Mouse (Mus musculus) cerebellum, adult 8-10 months (tissue): ENCODE results near the gene Sap30l.
A peak's percentile ranks its signal among the peaks of the same experiment; 100 is the strongest.

ENCODE experiments used
- DNase-seq: peaks from one replicate; pipeline ENCODE4 v3.0.0; 2022

Gene Sap30l

GRCm38 (mm10) chr11:57800971-57801765 is at the start of gene Sap30l:
Sap30l (plus strand) TSS chr11:57801637.
- DNase-seq: peak; percentile 97

GRCm38 (mm10) chr11:57753538-57754203 is 47.8 kb upstream of the Sap30l start:
- no peak for DNase-seq

- no peak for DNase-seq
Measured at GRCm38 (mm10) chr11:57758621-57759020, 42.8 kb upstream of the Sap30l start.

GRCm38 (mm10) chr11:57760509-57761058 is 40.9 kb upstream of the Sap30l start:
- no peak for DNase-seq

- DNase-seq: no peak
Measured at GRCm38 (mm10) chr11:57761347-57761746, 40.1 kb upstream of the Sap30l start.

- DNase-seq: no peak
Measured at GRCm38 (mm10) chr11:57764124-57764523, 37.3 kb upstream of the Sap30l start.

GRCm38 (mm10) chr11:57766617-57767016 is 34.8 kb upstream of the Sap30l start:
- DNase-seq: no peak

- DNase-seq: no peak
Measured at GRCm38 (mm10) chr11:57767171-57767570, 34.3 kb upstream of the Sap30l start.

GRCm38 (mm10) chr11:57770776-57771175 is 30.7 kb upstream of the Sap30l start:
- DNase-seq: no peak

- no peak for DNase-seq
Measured at GRCm38 (mm10) chr11:57771676-57772075, 29.8 kb upstream of the Sap30l start.

- no peak for DNase-seq
Measured at GRCm38 (mm10) chr11:57773479-57773878, 28.0 kb upstream of the Sap30l start.

- DNase-seq: no peak
Measured at GRCm38 (mm10) chr11:57773936-57774335, 27.5 kb upstream of the Sap30l start.

- DNase-seq: no peak
Measured at GRCm38 (mm10) chr11:57775868-57776267, 25.6 kb upstream of the Sap30l start.

- DNase-seq: no peak
Measured at GRCm38 (mm10) chr11:57776546-57776945, 24.9 kb upstream of the Sap30l start.

- DNase-seq: peak; percentile 41
Measured at GRCm38 (mm10) chr11:57778349-57778748, 23.1 kb upstream of the Sap30l start.

- no peak for DNase-seq
Measured at GRCm38 (mm10) chr11:57779824-57780223, 21.6 kb upstream of the Sap30l start.

GRCm38 (mm10) chr11:57786616-57787418 is 14.6 kb upstream of the Sap30l start:
- peak; percentile 61 for DNase-seq

GRCm38 (mm10) chr11:57787913-57788312 is 13.5 kb upstream of the Sap30l start:
- DNase-seq: peak; percentile 43

- DNase-seq: no peak
Measured at GRCm38 (mm10) chr11:57790866-57791535, 10.4 kb upstream of the Sap30l start.

- no peak for DNase-seq
Measured at GRCm38 (mm10) chr11:57795086-57795485, 6.4 kb upstream of the Sap30l start.

- DNase-seq: no peak
Measured at GRCm38 (mm10) chr11:57797828-57798227, 3.6 kb upstream of the Sap30l start.

GRCm38 (mm10) chr11:57799456-57799855 is 2.0 kb upstream of the Sap30l start:
- no peak for DNase-seq
